Mouse (Mus musculus) heart, embryonic 14.5 days (tissue): ENCODE results near the gene Lexm. TPM values are rescaled to one million over a fixed set of nuclear protein-coding genes. Genes with fewer than 3 reads are reported as not detected.

Source experiments
- polyA plus RNA-seq: library from polyadenylated mRNA; unstranded; fragments of >200 nt; fragmentation: Nextera tagmentation; extraction: Ambion mirVana; gene quantifications from 2 replicates; pipeline ENCODE4 v1.2.1, GENCODE M21; 2014

Gene Lexm
- polyA plus RNA-seq, 1 experiment from 2014 or later, result not detected

Other genes with a start within 250 kb of the Lexm start
- 0.07 TPM in 2 replicates for gene Pcsk9, start 152.9 kb downstream of the Lexm start, polyA plus RNA-seq
- not detected in 2 replicates for gene Bsnd, start 125.0 kb downstream of the Lexm start, polyA plus RNA-seq
- gene Dhcr24, start 56.2 kb downstream of the Lexm start, polyA plus RNA-seq, result 10.4 and 12.0 TPM in 2 replicates
- 0.62 and 0.80 TPM in 2 replicates for gene Ttc22, start 5.2 kb upstream of the Lexm start, polyA plus RNA-seq
- 10.6 TPM in 2 replicates for gene Pars2, start 33.8 kb upstream of the Lexm start, polyA plus RNA-seq
- gene Ttc4, start 61.7 kb upstream of the Lexm start, polyA plus RNA-seq, result 52.0 and 54.4 TPM in 2 replicates
- 0.44 and 0.45 TPM in 2 replicates for gene Mroh7, start 113.7 kb upstream of the Lexm start, polyA plus RNA-seq
- 0.13 and 0.32 TPM in 2 replicates for gene Fam151a, start 116.6 kb upstream of the Lexm start, polyA plus RNA-seq
- gene Acot11, start 187.8 kb upstream of the Lexm start, polyA plus RNA-seq, result 5.0 and 6.0 TPM in 2 replicates